In genomic region chr3:146661001-146661400, GRCm38 (mm10) we compare ENCODE assay signal across 25 mouse cellular contexts. TPM values are rescaled to one million over a fixed set of nuclear protein-coding genes. Genes with fewer than 3 reads are reported as not detected.
A peak's percentile ranks its signal among the peaks of the same experiment; 100 is the strongest.
DNase-seq lines count a peak whose midpoint lies in the region; ATAC-seq and TF ChIP-seq lines count a peak whose summit lies in the region.
"Had no signal": no experiment of that assay in that cellular context is flagged by ENCODE, and none has a peak within 500 bp of the region (broad histone marks: within the 10 kb centered on the region; RNA-seq: fewer than 3 reads in every experiment).

No protein-coding gene starts in this region.

- ATAC-seq in frontal cortex, adult (ENCODE audit: low TSS enrichment) = peak; percentile 44
- ATAC-seq: activated CD4-positive, CD25-positive, alpha-beta regulatory T cell, adult 4 months; forebrain, embryonic 14.5 days; hindbrain, postnatal 0 days; Patski had no signal

- no peak for TF ChIP-seq POLR2A in brain, embryonic 14.5 days (IDR thresholded peaks at IDR 0.05; ENCODE audit: borderline replicate concordance, extremely low read depth, insufficient read depth, insufficient read length, poor library complexity, severe bottlenecking)

- TF ChIP-seq CTCF in brain, embryonic 14.5 days (IDR thresholded peaks at IDR 0.05; ENCODE audit: borderline replicate concordance, extremely low read depth, insufficient read depth, insufficient read length) = no peak

- DNase-seq in frontal cortex, postnatal 10 days (ENCODE audit: low spot score in 2 of 2) = no peak
- DNase-seq in layer of hippocampus, postnatal 10 days (ENCODE audit: low spot score in 2 of 2) = peak; percentile 32 to 36
- DNase-seq in layer of hippocampus, adult 11-12 months (ENCODE audit: low spot score) = no peak
- DNase-seq in brain, embryonic 14.5 days (ENCODE audit: low read depth) = peak; percentile 22
- DNase-seq in adrenal gland, postnatal 10 days = no peak
- DNase-seq: adrenal gland, postnatal 25 days; cerebellum, adult 18-20 months; cerebellum, adult 9-11 months; gastrocnemius, postnatal 14 days; heart, postnatal 14 days had no signal

RNA-seq across cellular contexts. Expression of gene 4930503B20Rik, which starts 9.9 kb away (rescaled TPM):
- total RNA-seq in layer of hippocampus, postnatal 10 days (2021) = not detected
- polyA plus RNA-seq in brain, embryonic 14.5 days (2012; rRNA removed) = 0.08 TPM in 1 of 2 replicates, not detected in the other
- total RNA-seq in adrenal gland, postnatal 10 days (2021) = not detected
- total RNA-seq: adrenal gland, adult 18-20 months; CH12.LX; gastrocnemius, adult 18-20 months; gastrocnemius, postnatal 14 days; hematopoietic stem cell, adult 5-6 weeks; hindbrain, postnatal 0 days had no signal
- polyA plus RNA-seq: activated CD4-positive, CD25-positive, alpha-beta regulatory T cell, adult 4 months; embryonic facial prominence, embryonic 10.5 days; embryonic facial prominence, embryonic 14.5 days; forebrain, embryonic 14.5 days; frontal cortex, adult 2 months; heart, embryonic 13.5 days; hindbrain, embryonic 13.5 days; hindbrain, postnatal 0 days; intestine, embryonic 14.5 days had no signal

RNA-seq across cellular contexts. Expression of gene Samd13, which starts 24.4 kb away (rescaled TPM):
- total RNA-seq in layer of hippocampus, postnatal 10 days (2021) = under 1 TPM; 0.83 to 0.94 TPM
- polyA plus RNA-seq in brain, embryonic 14.5 days (2012; rRNA removed) = 0.26 TPM in 1 of 2 replicates, not detected in the other
- under 1 TPM; 0.24 to 0.69 TPM for total RNA-seq in adrenal gland, postnatal 10 days (2021)
- total RNA-seq: CH12.LX had no signal
- polyA plus RNA-seq: Patski had no signal

RNA-seq across cellular contexts. Expression of gene Dnase2b, which starts 45.6 kb away (rescaled TPM):
- total RNA-seq in layer of hippocampus, postnatal 10 days (2021) = not detected
- polyA plus RNA-seq in brain, embryonic 14.5 days (2012; rRNA removed) = not detected in 2 replicates
- total RNA-seq in adrenal gland, postnatal 10 days (2021) = 1 to 10 TPM in 1 of 2 experiments, under 1 TPM in 1; 0.61 to 1.7 TPM
- total RNA-seq: adrenal gland, adult 18-20 months; adrenal gland, postnatal 25 days; CH12.LX; gastrocnemius, adult 18-20 months; gastrocnemius, postnatal 14 days; heart, postnatal 14 days; hematopoietic stem cell, adult 5-6 weeks; hindbrain, postnatal 0 days had no signal
- polyA plus RNA-seq: activated CD4-positive, CD25-positive, alpha-beta regulatory T cell, adult 4 months; embryonic facial prominence, embryonic 10.5 days; embryonic facial prominence, embryonic 14.5 days; forebrain, embryonic 14.5 days; frontal cortex, adult 2 months; heart, embryonic 13.5 days; hindbrain, embryonic 13.5 days; hindbrain, postnatal 0 days; intestine, embryonic 14.5 days had no signal

Comparison
In these comparisons a context has a peak if more than half of its experiments do, and no peak if none do; other contexts are left out.
1. DNase-seq: peak in layer of hippocampus, postnatal 10 days (2 of 2) and brain, embryonic 14.5 days (single experiment); none in frontal cortex, postnatal 10 days (0 of 2), layer of hippocampus, adult 11-12 months (single experiment) and adrenal gland, postnatal 10 days (single experiment).